Mouse (Mus musculus) CH12.LX (cell line): ENCODE measurements around the gene 2200002J24Rik.
"Not testable (repeated sequence)": the region's sequence is repeated elsewhere in the genome, so short reads cannot be mapped to it uniquely, and the experiment has no call there.

Experiments
- CTCF ChIP-seq, 2 experiments: IDR thresholded peaks in 1 of 2; conservative IDR thresholded peaks in 1 of 2; 2 replicates each; pipeline ENCODE4 v1.5.1; 2011 to 2012; ENCODE audit warnings: low read depth in 2 of 2, low read length in 2 of 2, improper control_type of control experiment in 1 of 2, inconsistent platforms in 1 of 2, mild to moderate bottlenecking in 1 of 2, moderate library complexity in 1 of 2
- EP300 ChIP-seq: IDR thresholded peaks from 2 replicates; pipeline ENCODE4 v1.6.1; 2011; ENCODE audit warnings: low read length, improper control_type of control experiment
- MEF2A ChIP-seq: IDR thresholded peaks from 2 replicates; pipeline ENCODE4 v1.6.1; 2014; ENCODE audit warnings: low read depth, mild to moderate bottlenecking, inconsistent platforms, low read length, improper control_type of control experiment, borderline replicate concordance
- MXI1 ChIP-seq: IDR thresholded peaks from 2 replicates; pipeline ENCODE4 v1.6.1; 2011; ENCODE audit warnings: mild to moderate bottlenecking, low read depth, low read length, improper control_type of control experiment
- POLR2A ChIP-seq: IDR thresholded peaks from 2 replicates; pipeline ENCODE4 v1.6.1; 2011; ENCODE audit warnings: low read depth, mild to moderate bottlenecking, improper control_type of control experiment, low read length
- POLR2AphosphoS2 ChIP-seq: IDR thresholded peaks from 2 replicates; pipeline ENCODE4 v1.6.1; 2011; ENCODE audit warnings: low read depth, low read length, improper control_type of control experiment
- SIN3A ChIP-seq: IDR thresholded peaks from 2 replicates; pipeline ENCODE4 v1.6.1; 2012; ENCODE audit warnings: low read length, improper control_type of control experiment, inconsistent platforms
- SMC3 ChIP-seq: IDR thresholded peaks from 2 replicates; pipeline ENCODE4 v1.6.1; 2011; ENCODE audit warnings: low read depth, low read length, improper control_type of control experiment
- ZC3H11A ChIP-seq: IDR thresholded peaks from 2 replicates; pipeline ENCODE4 v1.6.1; 2012; ENCODE audit warnings: low read depth, mild to moderate bottlenecking, inconsistent platforms, low read length, improper control_type of control experiment

DNA sequence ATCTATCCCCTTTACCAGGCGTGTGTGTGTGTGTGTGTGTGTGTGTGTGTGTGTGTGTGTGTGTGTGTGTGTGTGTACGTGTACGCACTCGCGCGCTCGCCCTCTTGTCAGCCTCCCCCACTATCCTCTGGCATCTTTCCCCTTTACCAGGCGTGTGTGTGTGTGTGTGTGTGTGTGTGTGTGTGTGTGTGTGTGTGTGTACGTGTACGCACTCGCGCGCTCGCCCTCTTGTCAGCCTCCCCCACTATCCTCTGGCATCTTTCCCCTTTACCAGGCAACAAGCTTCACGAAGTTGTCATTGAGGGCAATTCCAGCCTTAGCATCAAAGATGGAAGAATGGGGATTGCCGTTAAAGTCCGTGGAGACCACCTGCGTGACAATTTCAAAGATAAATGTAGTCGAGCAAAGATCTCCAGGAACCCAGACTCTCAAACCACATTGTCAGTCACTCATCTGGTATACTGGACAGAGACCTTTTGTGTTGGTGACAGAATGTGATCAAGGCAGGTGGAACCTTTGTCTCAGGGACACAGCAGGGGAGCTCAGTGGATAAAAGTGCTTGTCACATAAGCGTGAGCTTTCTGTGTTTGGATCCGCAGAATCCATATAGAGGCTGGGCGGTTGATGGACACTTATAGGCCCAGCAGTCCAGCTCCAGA lies 31.5 kb downstream of the 2200002J24Rik start:
- TF ChIP-seq POLR2A; EP300; CTCF (conservative IDR thresholded peaks at IDR 0.05 in 1 of 2, IDR thresholded peaks at IDR 0.05 in 1 of 2; ENCODE audit: low read depth in 2 of 2, low read length in 2 of 2); MEF2A; ZC3H11A; SIN3A; SMC3; POLR2AphosphoS2; MXI1: not testable (repeated sequence)
